Mouse (Mus musculus) lung, adult 2 months (tissue): ENCODE measurements around the gene Gsk3b. TPM values are rescaled to one million over a fixed set of nuclear protein-coding genes. Genes with fewer than 3 reads are reported as not detected.
"Not testable (repeated sequence)": the region's sequence is repeated elsewhere in the genome, so short reads cannot be mapped to it uniquely, and the experiment has no call there.

Experiments used
- DNase-seq: peaks from one replicate; pipeline ENCODE4 v3.0.0; 2022
- H3K4me1 ChIP-seq: fragments of 200-500 bp; 2 replicates; pipeline ENCODE4 v1.6.1; 2011; ENCODE audit warnings: low read length; ENCODE audit not compliant: control insufficient read depth, insufficient read depth
- H3K4me3 ChIP-seq: fragments of 200-500 bp; replicated peaks from 2 replicates; pipeline ENCODE3; 2011; ENCODE audit warnings: low read depth, mild to moderate bottlenecking, control low read depth, low read length; ENCODE audit errors: extremely low read depth
- CTCF ChIP-seq: fragments of 200-500 bp; IDR thresholded peaks from 2 replicates; pipeline ENCODE4 v1.5.1; 2011; ENCODE audit warnings: mild to moderate bottlenecking, low read length, control low read depth; ENCODE audit not compliant: insufficient read depth
- POLR2A ChIP-seq: fragments of 200-500 bp; IDR thresholded peaks from 2 replicates; pipeline ENCODE4 v1.6.1; 2011; ENCODE audit warnings: low read depth, mild to moderate bottlenecking, control low read depth, low read length, borderline replicate concordance; ENCODE audit errors: extremely low read depth
- WGBS: fragments of 180-500 bp; shearing (Covaris S2); methylation state at CpG from one replicate; pipeline ENCODE4 v1.1.7; 2018; 5-methylcytosine and 5-hydroxymethylcytosine counted together
- polyA plus RNA-seq: library from polyadenylated mRNA; depleted of rRNA; stranded (reverse); fragments of >200 nt; gene quantifications from 2 replicates; pipeline ENCODE4 v1.2.3, GENCODE M21; 2012

The Gsk3b gene
- polyA plus RNA-seq, 1 experiment, result 20.8 TPM

DNA sequence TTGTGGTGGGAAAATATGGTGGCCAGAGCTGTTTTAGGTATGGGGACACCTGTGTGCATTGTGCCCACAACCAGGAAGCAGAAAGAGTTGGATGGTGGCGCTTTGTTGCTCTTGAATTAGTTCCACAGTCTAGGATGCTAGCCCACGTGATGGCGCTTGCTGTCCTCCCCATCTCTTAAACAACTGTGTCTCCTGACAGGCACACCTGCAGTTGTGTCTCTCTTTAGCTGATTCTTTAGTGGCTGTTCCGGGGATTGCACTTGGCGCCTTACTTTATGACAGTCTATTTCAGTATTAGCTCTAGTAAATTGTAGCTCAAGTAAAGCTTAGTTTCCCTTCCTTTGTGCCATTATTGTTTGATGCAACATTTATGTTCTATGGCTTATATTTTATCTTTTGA lies 80.2 kb downstream of the Gsk3b start:
- no peak for DNase-seq
- no peak for TF ChIP-seq CTCF
- no peak for TF ChIP-seq POLR2A
- Histone ChIP-seq H3K4me1 (no peaks in the 10 kb centered on the region; the same call in 1 of the 2 replicates), H3K4me3 (no peak overlapping the region)
- WGBS, result 97% methylated on average over 5 of the region's 5 CpGs

DNA sequence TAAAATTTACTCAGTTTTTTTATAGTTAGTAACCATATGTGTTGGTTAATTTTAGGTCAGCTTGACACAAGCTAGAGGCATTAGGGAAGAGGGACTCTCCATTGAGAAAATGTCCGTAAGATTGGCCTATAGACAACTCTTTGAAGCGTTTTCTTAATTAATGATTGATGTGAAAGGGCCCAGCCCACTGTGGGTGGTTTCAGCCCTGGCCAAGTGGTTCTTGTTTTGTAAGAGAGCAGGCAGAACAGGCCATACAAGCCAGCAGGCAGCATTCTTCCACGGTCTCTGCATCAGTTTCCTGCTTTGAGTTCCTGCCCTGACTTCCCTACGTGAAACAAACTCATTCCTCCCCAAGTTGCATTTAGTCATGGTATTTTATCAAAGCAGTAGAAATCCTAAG lies 90.3 kb downstream of the Gsk3b start:
- H3K4me1 ChIP-seq, result no peaks in the 10 kb centered on the region; the same call in none of the 2 replicates
- WGBS, result 61% methylated on average over 4 of the region's 4 CpGs
- H3K4me3 ChIP-seq, result no peak overlapping the region
- TF ChIP-seq CTCF (no peak), POLR2A (no peak)
- DNase-seq, result no peak

DNA sequence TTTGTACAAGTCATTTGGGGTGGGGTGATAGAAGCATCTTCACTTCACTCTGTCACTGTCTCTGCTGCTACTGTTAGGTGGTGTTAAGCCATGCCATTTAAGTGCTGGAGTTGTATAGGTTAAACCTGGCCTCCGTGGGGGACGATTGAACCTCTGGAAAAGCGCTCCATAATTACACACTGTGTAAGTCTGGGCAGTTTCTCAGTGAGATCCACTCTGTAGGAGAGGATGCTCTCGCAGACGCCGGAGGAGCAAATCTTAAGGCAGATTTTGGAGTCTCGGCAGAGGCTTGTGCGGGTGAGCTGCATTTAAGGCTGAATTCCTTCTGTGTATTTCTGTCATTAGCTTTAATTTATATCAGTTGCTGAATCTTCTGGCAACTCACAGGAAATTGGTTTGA lies 92.6 kb downstream of the Gsk3b start:
- Histone ChIP-seq H3K4me3 (no peak overlapping the region), H3K4me1 (peaks cover 6% of the 10 kb centered on the region)
- WGBS, result 93% methylated on average over 8 of the region's 8 CpGs
- TF ChIP-seq POLR2A (no peak), CTCF (no peak)
- no peak for DNase-seq

DNA sequence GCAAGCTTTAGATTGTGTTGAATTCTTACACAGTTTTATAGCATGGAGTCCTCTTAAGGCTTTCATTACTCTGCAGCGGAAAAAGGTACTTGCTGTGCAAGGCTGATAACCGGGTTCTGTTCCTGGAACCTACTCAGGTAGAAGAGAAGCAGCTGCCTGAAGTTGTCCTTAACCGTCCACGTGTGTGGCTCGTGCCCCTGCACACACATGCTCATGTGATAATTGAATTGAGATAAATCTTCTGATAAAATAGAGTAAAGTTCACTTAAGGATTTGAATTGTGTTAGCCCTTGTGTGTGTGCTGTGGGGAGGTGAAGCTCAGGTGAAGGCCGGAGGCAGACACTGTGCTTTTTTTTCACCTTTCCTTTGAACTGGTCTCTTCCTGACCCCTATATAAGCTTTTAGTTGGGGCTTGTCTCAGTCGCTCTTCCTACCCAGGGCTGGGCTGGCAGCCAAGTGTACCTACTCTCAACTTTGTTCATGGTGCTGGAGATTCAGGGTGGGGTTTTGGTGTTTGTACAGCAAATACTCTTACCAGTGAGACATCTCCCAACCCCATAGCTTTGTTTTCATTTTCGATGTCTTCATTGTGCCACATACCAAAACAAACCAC lies 96.0 kb downstream of the Gsk3b start:
- no peak for TF ChIP-seq POLR2A
- no peak for TF ChIP-seq CTCF
- H3K4me1 ChIP-seq, result peaks cover 6% of the 10 kb centered on the region
- 56% methylated on average over 8 of the region's 8 CpGs for WGBS
- peak; percentile 31 for DNase-seq
- no peak overlapping the region for H3K4me3 ChIP-seq

DNA sequence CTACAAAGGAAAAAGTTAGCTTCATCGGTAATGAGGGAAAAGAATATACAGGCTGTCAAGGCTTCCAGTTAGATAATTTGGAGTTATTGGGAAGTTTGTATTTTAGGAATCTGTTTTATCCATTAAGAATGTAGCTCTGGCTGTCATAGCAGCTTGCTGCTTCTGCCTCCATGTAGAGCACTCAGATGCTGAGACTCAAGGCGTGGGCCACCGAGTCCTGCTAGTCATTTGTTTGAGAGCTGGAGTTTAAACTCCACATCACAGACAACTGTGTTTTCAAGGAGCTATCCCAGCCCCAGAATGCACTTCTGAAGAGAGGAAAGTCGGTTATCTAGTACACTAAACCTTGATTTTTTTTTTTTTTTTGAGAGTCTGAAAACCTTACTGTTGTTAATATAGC lies 101.2 kb downstream of the Gsk3b start:
- DNase-seq, result no peak
- peaks cover under 1% of the 10 kb centered on the region for H3K4me1 ChIP-seq
- TF ChIP-seq CTCF, result no peak
- TF ChIP-seq POLR2A, result no peak
- WGBS, result 81% methylated on average over 4 of the region's 4 CpGs
- H3K4me3 ChIP-seq, result no peak overlapping the region

DNA sequence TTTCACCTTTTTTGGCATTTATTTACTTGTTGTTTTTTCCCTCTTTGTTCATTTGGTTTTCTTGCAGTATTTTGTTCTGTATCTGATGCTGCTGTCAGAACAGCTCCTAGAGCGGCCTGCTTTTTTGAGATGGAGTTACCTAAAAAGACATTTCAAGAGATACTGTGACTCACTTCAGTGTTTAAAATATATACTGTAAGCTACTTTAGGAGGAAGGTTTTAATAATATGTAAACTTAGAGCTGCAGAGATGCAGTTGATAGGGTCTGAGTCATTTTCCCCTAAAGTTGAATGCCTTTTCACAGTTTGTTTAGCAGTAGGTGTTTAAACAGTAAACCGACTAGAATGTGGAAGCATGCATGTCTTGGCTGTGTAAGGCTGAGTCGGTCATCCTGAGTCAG lies 101.7 kb downstream of the Gsk3b start:
- no peaks in the 10 kb centered on the region for H3K4me1 ChIP-seq
- 73% methylated on average over 3 of the region's 3 CpGs for WGBS
- no peak overlapping the region for H3K4me3 ChIP-seq
- no peak for TF ChIP-seq CTCF
- no peak for TF ChIP-seq POLR2A
- DNase-seq, result no peak

DNA sequence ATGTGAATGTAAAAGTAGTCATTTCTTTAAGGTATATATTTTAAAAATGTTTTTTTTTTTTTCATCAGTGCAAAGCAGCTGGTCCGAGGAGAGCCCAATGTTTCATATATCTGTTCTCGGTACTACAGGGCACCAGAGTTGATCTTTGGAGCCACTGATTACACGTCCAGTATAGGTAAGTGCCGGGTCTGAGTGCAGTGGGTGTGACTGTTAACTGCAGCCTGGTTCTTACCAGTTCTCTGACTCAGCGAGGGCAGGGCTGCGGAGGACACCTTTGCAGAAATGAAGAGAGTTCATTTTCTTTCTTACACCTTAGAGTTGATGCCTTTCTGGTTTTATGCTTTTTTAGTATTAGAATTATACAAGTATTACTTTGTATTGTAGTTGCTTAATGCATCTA lies 102.7 kb downstream of the Gsk3b start:
- no peak for DNase-seq
- 83% methylated on average over 6 of the region's 6 CpGs for WGBS
- no peak overlapping the region for H3K4me3 ChIP-seq
- H3K4me1 ChIP-seq, result no peaks in the 10 kb centered on the region
- TF ChIP-seq POLR2A (no peak), CTCF (no peak)

DNA sequence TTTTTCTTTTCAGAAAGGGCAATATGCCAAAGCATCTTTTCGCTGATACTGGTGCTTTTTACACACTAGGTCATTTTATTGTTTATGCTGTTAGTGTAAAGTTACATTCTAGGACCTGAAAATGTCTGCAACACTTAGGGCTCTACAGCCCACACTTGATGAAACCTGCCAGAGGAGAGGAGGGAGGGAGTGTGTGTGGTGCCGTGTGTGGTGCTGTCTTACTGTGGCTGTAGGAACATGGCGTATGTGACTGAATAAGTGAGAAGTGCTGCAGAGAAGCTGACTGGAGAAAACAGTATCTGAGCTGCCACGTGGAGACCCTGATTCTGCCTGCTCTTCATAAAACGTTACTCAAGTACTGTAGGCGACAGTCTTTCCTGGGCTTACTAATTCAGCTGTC lies 103.8 kb downstream of the Gsk3b start:
- DNase-seq, result no peak
- peaks cover 3% of the 10 kb centered on the region; the same call in 1 of the 2 replicates for H3K4me1 ChIP-seq
- no peak overlapping the region for H3K4me3 ChIP-seq
- no peak for TF ChIP-seq CTCF
- no peak for TF ChIP-seq POLR2A
- 78% methylated on average over 6 of the region's 6 CpGs for WGBS

DNA sequence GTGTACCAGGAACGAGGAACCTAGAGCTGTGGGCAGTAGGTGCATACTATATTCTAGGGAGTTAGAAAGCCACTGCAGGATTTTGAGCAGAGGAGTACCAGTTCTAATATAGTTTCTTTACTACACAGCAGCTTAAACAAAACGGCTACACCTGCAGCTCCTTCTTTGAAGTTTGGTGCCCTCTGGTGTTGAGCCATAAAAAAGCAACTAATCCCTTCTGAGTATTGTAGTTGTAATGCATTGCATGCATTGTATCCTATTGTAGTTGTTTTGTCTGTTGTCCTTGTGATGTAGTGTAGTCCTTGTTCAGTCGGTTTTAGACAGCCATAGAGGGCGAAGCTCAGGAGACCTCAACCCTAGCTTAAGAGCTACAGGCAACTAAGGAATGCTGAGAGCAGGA lies 108.5 kb downstream of the Gsk3b start:
- 46% methylated on average over 4 of the region's 4 CpGs for WGBS
- DNase-seq, result peak; percentile 49
- TF ChIP-seq CTCF (peak; percentile 35; the same call in 1 of the 2 replicates), POLR2A (no peak)
- Histone ChIP-seq H3K4me1 (peaks cover 3% of the 10 kb centered on the region; the same call in 1 of the 2 replicates), H3K4me3 (no peak overlapping the region)

DNA sequence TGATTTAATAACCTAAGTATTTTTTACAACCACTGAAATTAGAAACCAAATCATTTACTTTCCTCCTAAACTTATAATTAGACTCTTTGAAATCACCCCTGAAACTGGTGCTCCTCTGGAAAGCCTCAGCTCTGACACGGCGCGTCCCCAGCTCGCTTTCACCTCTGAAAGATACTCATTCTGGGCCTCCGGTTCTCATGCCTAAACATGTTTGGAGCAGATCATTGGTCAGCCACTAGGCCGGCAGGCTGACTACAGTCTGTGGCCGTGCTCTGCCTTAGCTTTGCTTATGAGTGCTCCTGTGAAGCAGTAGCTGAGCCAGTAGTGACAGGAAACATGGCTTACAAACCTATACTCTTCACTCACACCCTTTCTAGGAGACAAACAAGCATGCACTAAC lies 116.5 kb downstream of the Gsk3b start:
- no peak for DNase-seq
- H3K4me1 ChIP-seq, result no peaks in the 10 kb centered on the region
- no peak for TF ChIP-seq CTCF
- no peak for TF ChIP-seq POLR2A
- WGBS, result 90% methylated on average over 7 of the region's 7 CpGs
- H3K4me3 ChIP-seq, result no peak overlapping the region

DNA sequence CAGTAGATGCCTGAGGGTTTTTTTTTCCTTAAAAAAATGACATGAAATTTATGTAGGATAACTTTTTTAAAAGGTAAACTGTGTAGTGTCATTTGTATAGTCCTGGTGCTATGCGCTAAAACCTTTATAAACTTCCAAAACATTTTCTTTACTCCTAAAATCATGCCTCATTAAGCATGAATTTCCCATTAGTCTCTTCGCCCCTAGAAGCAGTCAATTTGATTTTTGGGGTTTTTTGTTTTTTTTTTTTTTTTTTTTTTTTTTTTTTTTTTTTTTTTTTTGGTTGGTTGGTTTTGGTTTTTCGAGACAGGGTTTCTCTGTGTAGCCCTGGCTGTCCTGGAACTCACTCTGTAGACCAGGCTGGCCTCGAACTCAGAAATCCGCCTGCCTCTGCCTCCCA lies 133.7 kb downstream of the Gsk3b start:
- DNase-seq, H3K4me1 ChIP-seq, H3K4me3 ChIP-seq: not testable (repeated sequence)
- WGBS, result 97% methylated on average over 4 of the region's 5 CpGs
